Mouse (Mus musculus): ENCODE results near the gene Dusp7.

- TF ChIP-seq CTCF (IDR thresholded peaks at IDR 0.05; ENCODE audit: low read depth, low read length) (no peak), POLR2A (IDR thresholded peaks at IDR 0.05; ENCODE audit: borderline replicate concordance, low read depth, low read length) (no peak)
Observed at GRCm38 (mm10) chr9:106339730-106340129, 28.7 kb upstream of the Dusp7 start.
